Mouse (Mus musculus): ENCODE results near the gene Dek.

DNA sequence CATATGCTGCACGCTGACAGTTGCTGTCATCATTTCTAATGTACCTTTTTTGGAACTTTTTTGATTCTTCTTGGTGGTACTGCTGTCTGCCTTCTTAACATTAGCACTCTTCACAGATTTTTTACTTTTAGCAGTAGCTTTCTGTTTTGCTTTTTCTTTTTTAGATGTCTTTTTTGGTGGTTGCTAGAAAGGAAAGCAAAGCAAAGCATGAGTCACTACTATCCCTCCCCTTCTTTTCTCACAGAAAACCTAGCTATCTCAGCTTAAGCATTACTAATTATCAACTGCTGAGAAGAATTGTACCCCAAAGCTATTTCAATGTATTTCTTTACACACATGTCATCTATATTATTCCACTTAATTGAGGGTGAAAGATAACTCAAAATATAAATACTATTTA is 17.6 kb downstream of the Dek start:
- no peak for TF ChIP-seq CTCF (IDR thresholded peaks at IDR 0.05; ENCODE audit: low read depth, low read length)
- no peak for TF ChIP-seq POLR2A (IDR thresholded peaks at IDR 0.05; ENCODE audit: insufficient read depth, low read length)
- TF ChIP-seq EP300 (IDR thresholded peaks at IDR 0.05; ENCODE audit: insufficient read depth, low read depth, low read length): no peak
